21 mouse cellular contexts compared by ENCODE assay signal in genomic region chr10:117386261-117386660, GRCm38 (mm10). TPM values are rescaled to one million over a fixed set of nuclear protein-coding genes. Genes with fewer than 3 reads are reported as not detected.
DNase-seq lines count a peak whose midpoint lies in the region; ATAC-seq lines count a peak whose summit lies in the region.
"Had no signal": no experiment of that assay in that cellular context is flagged by ENCODE, and none has a peak within 500 bp of the region (broad histone marks: within the 10 kb centered on the region; RNA-seq: fewer than 3 reads in every experiment).

No protein-coding gene starts in this region.

- peak; percentile 31 for DNase-seq in heart, adult 11 months
- no peak for DNase-seq in heart, postnatal 10 days
- DNase-seq in 3T3-L1 (ENCODE audit: low read depth, low spot score) (peak; percentile 94), adipocyte (ENCODE audit: low spot score) (peak; percentile 93)
- no peak for DNase-seq in urinary bladder, adult 2 months (ENCODE audit: low spot score)
- DNase-seq: adrenal gland, adult 2 months; adrenal gland, adult 8-10 months; adrenal gland, postnatal 10 days; adrenal gland, postnatal 14 days; adrenal gland, postnatal 25 days; adrenal gland, postnatal 36 days; B cell, adult 2 months; cerebellum, adult 11 months; cerebellum, adult 11-12 months; cerebellum, adult 18-20 months; cerebellum, adult 2 months; cerebellum, adult 8-10 months; cerebellum, adult 9-10 months had no signal

- intact Hi-C loops in heart, postnatal 10 days (cut with DNase I) = no loop called here

- ATAC-seq in activated CD4-positive, CD25-positive, alpha-beta regulatory T cell, adult 4 months = no peak
- ATAC-seq: CD4-positive, CD25-positive, alpha-beta regulatory T cell, adult 4 months; Patski had no signal

RNA-seq across cellular contexts. Expression of gene Cpsf6, which starts 6.4 kb away (rescaled TPM):
- 10 to 100 TPM; 55.7 to 61.6 TPM for total RNA-seq in heart, postnatal 10 days (2021)
- 100 to 1,000 TPM; 109 to 110 TPM for polyA plus RNA-seq in activated CD4-positive, CD25-positive, alpha-beta regulatory T cell, adult 4 months (2017; shearing (Covaris generic))
- 35.9 and 43.5 TPM in 2 replicates for polyA plus RNA-seq in urinary bladder, adult 2 months (2012; rRNA removed)

Comparison
In these comparisons a context has a peak if more than half of its experiments do, and no peak if none do; other contexts are left out.
1. DNase-seq: peak in heart, adult 11 months (single experiment), 3T3-L1 (single experiment) and adipocyte (single experiment); none in heart, postnatal 10 days (0 of 2) and urinary bladder, adult 2 months (single experiment).